Mouse (Mus musculus): Measurements from ENCODE around the gene Wipf1. TPM values are rescaled to one million over a fixed set of nuclear protein-coding genes. Genes with fewer than 3 reads are reported as not detected.
A peak's percentile ranks its signal among the peaks of the same experiment; 100 is the strongest.

Wipf1 gene
- total RNA-seq, 2 experiments from 2014 or later: 19.0 to 20.8 TPM

- DNase-seq: no peak
These were observed 62.3 kb downstream of the Wipf1 start for GRCm38 (mm10) chr2:73467071-73467851.

GRCm38 (mm10) chr2:73466481-73466880 is 63.1 kb downstream of the Wipf1 start:
- DNase-seq: no peak

- DNase-seq: peak; percentile 32
These were observed 65.9 kb downstream of the Wipf1 start for GRCm38 (mm10) chr2:73463431-73464194.

GRCm38 (mm10) chr2:73462757-73463339 is 66.7 kb downstream of the Wipf1 start:
- DNase-seq: no peak

- DNase-seq: no peak
These were observed 67.3 kb downstream of the Wipf1 start for GRCm38 (mm10) chr2:73462265-73462664.

GRCm38 (mm10) chr2:73460168-73460567 is 69.4 kb downstream of the Wipf1 start:
- DNase-seq: peak; percentile 37

GRCm38 (mm10) chr2:73459607-73460153 is 69.9 kb downstream of the Wipf1 start:
- no peak for DNase-seq

GRCm38 (mm10) chr2:73456886-73457285 is 72.6 kb downstream of the Wipf1 start:
- no peak for DNase-seq

GRCm38 (mm10) chr2:73456154-73456553 is 73.4 kb downstream of the Wipf1 start:
- no peak for DNase-seq

- DNase-seq: no peak
These were observed 74.0 kb downstream of the Wipf1 start for GRCm38 (mm10) chr2:73455541-73455940.

GRCm38 (mm10) chr2:73454682-73455081 is 74.9 kb downstream of the Wipf1 start:
- DNase-seq: no peak

- no peak for DNase-seq
These were observed 75.3 kb downstream of the Wipf1 start for GRCm38 (mm10) chr2:73454186-73454585.

- DNase-seq: no peak
These were observed 75.8 kb downstream of the Wipf1 start for GRCm38 (mm10) chr2:73453717-73454116.

GRCm38 (mm10) chr2:73453085-73453484 is 76.4 kb downstream of the Wipf1 start:
- no peak for DNase-seq

GRCm38 (mm10) chr2:73452556-73452955 is 77.0 kb downstream of the Wipf1 start:
- no peak for DNase-seq

- DNase-seq: no peak
These were observed 78.0 kb downstream of the Wipf1 start for GRCm38 (mm10) chr2:73451541-73451940.

GRCm38 (mm10) chr2:73450172-73450715 is 79.3 kb downstream of the Wipf1 start:
- no peak for DNase-seq

- no peak for DNase-seq
These were observed 85.5 kb downstream of the Wipf1 start for GRCm38 (mm10) chr2:73443985-73444384.

- DNase-seq: no peak
These were observed 87.5 kb downstream of the Wipf1 start for GRCm38 (mm10) chr2:73442015-73442414.

GRCm38 (mm10) chr2:73440319-73440718 is 89.2 kb downstream of the Wipf1 start:
- no peak for DNase-seq

GRCm38 (mm10) chr2:73436976-73437375 is 92.6 kb downstream of the Wipf1 start:
- no peak for DNase-seq

GRCm38 (mm10) chr2:73435847-73436246 is 93.7 kb downstream of the Wipf1 start:
- no peak for DNase-seq

- no peak for DNase-seq
These were observed 97.6 kb downstream of the Wipf1 start for GRCm38 (mm10) chr2:73431959-73432396.

Measured in heart, postnatal 4 days (tissue).